Mouse (Mus musculus): ENCODE data around the gene Dbf4.

Gene Dbf4

DNA sequence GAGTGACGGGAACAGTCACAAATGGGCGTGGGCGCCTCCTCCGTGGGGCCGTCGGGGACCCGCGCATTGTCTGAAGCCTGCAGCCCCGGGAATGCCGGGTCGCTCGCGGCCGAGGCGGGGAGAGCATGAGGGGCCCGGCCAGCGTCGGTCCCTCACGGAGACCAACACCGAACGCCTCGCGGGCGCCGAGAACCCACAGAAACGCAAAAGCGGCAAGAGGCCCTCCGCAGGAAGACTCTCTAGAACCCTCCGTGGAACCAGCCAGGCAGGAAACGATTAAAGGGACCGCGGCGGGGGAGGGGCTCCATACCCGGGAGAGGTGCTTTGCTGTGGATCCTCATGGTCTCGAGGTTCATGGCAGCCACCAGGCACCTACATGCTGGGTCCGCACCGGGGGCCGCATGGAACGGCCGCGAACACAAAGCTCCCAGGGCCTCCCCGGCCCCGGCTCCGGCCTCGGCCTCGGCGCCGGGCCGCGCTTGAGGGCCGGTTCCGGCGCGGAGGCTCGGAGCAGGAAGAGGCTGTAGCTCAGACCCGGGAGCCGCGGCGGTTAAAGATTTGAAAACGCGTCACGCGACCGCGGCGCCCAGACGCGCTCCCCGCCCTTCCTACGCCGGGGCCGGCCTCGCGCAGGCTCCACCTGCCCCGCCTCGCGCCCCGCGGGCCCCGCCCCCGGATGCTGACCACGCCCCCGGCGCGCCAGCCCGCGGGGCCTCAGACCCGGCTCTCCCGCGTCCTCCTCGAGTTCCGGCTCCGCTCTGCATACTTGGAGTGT is at the start of gene Dbf4, which contains the start of gene Slc25a40:
Gene Dbf4 (minus strand): TSS at position 560 of the 775 bp plus-strand sequence.
Gene Slc25a40 (plus strand): TSS at position 694 of the 775 bp plus-strand sequence.
- in situ Hi-C loops (cut with MseI, MboI): no loop called here

DNA sequence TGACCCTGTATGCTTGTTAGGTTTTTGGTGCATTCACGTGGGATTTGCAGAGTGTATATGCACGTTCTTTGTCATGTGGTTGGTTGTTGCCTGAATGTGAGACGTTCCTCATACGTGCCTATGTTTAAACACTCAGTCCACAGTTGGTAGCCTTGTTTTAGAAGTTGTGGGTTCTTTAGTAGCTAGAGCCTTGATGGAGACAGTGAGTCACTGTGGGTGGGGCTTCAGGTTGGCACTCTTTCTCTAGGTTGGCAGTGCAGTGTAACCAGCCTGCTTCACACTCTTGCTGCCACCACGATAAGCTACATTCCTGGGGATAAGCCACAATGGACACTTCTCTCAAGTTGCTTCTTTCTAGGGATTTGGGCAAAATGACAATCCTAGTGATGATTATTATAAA is 34.0 kb upstream of the Dbf4 start:
- in situ Hi-C loops (cut with MseI, MboI): no loop called here

DNA sequence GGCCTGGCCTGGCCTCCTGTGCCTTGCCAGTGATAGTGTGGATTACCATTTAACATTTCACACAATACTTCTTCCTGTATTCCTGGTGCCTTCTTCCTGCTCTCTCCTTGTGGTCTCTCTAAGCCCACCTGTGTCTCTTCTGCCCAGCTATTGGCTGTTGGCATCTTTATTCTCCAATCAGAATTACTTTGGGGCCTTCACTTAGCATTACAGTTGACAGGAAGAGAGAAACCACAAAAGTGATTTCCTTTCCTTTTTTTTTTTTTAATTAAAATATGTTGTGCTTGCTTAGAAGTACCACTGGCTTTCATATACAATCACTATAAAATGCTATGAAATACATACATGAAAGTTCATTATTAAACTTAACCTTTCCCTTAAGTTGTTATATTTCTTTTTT is 33.0 kb upstream of the Dbf4 start:
- in situ Hi-C loops (cut with MseI, MboI): no loop called here

DNA sequence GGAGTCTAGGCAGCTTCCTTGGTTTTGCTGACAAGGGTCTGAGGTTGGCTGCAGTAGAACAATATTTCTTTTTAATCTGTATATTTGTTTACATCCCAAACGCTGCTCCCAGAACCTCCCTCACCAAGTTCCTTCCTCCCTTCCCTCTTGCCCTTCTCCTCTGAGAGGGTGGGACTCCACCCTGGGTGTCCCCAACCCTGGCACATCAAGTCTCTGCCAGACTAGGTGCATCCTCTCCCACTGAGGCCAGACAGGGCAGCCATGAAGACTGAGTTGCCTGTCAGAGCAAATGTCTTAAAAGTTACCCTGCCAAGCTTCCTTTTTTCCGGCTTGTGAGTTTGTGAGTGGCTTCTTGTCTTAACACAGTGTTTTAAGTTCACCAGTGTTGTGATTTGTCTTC is 16.6 kb upstream of the Dbf4 start:
- in situ Hi-C loops (cut with MseI, MboI): no loop called here

DNA sequence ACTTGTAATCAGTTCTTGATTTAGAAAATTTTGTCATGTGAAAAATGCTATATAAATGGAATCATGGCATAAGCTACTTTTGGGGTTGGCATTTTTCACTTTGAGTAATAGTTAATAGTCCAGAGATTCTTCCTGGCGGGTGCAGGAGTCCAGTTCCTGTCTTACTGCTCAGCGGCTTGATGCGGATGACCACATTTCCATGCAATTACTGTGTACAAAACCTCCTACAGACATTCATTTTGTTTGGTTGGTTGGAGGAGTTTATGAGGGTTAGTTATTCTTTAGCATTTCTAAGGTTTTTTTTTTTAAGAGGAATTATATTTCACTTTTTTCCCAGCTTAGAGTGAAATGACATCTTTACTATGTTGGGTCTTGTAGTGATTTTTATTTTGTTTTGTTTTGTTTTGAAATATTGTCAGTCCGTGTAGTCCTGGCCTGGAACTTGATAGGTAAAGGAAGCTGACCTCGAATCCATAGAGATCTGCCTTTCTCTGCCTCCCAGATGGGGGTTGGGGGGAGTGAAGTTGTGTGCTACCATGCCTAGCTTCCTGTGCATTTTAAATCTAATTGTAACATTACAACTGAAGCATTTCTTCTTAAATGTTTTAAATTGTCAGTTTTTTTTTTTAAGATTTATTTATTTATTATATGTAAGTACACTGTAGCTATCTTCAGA is 15.1 kb upstream of the Dbf4 start:
- in situ Hi-C loops (cut with MseI, MboI): no loop called here

DNA sequence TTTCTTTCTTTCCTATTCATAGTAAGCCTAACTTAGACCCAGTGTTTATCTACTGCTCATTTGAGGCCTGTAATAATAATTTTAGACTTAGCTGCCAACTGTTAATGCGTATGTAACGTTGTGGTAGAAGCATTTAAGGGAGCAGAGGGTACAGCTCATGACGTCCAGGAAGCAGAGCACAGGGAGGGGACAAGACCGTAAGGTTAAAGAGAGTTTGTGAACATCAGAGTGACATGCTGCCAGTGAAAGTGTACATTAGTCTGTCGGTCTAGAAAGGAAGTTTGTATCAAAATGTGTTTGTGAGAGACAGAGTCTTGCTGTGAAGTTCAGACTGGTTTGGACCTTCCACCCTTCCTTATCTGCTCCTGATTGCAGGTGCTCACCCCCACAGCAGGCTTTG is 3.4 kb upstream of the Dbf4 start:
- in situ Hi-C loops (cut with MseI, MboI): no loop called here

DNA sequence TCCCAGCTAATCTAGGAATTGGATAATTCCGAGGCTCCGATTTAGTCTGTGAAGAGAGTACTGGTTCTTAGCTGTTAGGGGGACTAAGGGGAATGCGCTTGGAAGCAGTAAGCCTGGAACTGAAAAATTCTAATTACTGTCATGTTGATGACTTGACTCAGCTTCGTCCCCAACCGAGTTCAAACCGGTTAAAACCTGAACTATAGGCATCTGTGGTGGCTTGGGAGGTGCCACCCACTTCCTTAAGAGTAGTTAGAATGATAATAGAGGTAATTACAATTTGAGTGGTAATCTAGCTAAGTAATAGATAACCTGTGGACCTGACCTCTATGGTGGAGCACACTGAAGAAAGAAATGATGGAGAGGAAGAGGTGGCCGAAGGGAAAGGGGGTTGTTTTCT is 1.6 kb upstream of the Dbf4 start:
- in situ Hi-C loops (cut with MseI, MboI): no loop called here

DNA sequence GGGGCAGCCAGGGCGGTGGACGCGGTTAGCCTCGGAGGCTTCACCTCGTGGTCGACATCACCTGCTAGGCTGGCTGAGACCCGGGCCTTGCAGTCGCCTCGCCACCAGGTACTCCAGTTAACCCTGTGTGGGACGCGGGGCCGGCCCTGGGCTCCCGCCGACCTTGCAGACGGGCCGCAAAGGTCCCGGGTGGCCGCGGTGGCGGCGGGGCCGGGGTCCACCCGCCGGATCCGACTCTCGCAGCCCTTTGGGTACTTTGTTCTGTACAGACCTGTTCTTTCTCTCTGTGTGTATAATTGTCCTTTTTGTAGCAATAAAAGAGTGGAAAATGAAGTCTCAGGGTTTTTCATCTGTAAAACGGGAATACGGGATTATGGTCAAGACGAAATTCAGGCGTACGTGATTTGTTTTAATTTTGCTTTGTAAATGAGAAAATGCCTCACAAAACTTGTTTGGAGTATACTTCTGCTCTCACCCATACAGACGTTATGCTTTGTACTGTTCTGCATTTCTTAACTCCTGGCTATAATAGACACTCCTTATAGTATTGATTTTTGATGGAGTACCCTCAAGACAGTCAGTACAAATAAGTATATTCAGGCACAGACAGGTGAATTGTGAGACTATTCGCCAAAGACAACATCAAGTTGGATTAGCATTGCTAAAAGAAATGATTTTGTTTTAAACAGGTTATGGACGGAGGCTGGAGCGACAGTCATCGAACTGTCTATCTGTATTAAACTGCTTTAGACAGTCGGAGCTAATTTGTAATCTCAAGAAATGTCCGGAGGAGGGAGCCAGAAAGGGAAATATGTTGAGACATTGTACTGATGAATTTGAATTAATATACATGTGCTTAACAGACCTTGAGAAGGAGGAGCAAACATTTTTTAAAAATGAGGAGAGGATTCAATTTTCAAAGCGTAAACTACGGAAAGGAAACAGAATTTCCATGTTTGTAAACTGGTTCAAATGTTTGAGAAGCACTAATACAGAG is 714 bp upstream of the Dbf4 start:
- in situ Hi-C loops (cut with MseI, MboI): no loop called here

DNA sequence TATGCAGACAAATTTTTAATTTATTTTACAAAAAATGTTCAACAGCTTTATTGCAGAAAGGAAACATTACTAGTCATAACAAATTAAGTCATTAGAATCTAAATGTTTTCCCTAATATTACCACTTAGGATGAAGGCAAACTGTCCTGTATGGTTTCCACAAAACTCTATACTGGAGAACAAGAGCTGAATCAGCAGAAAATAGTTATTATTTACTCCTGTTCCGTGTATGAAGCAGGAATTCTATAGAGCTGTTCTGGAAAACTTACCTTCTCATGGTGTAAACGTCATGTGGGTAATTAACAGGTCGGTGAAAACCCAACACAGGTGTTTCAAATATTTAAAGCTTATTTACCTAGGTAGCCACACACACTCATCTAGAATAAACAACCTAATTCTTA is 1.1 kb downstream of the Dbf4 start:
- in situ Hi-C loops (cut with MseI, MboI): no loop called here

DNA sequence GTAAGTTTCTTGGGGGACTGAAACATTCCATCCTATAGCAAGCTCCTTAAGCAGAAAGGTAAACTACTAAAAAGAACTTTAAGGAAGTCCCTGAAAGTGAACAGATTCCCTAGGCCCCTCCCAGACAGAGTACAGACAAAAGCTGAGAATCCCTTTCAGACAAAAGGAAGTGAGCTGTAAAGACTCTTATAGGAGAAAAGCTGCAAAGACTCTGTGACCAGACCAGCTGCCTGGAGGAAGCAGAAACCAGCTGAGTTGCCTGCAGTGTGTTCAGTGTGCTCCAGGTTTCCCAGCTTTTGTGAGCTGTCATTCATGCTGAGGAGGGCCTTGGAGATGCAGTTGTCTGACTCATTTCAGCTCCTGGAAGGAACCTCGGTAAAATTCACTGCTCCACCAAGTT is 5.1 kb downstream of the Dbf4 start:
- in situ Hi-C loops (cut with MseI, MboI): no loop called here

DNA sequence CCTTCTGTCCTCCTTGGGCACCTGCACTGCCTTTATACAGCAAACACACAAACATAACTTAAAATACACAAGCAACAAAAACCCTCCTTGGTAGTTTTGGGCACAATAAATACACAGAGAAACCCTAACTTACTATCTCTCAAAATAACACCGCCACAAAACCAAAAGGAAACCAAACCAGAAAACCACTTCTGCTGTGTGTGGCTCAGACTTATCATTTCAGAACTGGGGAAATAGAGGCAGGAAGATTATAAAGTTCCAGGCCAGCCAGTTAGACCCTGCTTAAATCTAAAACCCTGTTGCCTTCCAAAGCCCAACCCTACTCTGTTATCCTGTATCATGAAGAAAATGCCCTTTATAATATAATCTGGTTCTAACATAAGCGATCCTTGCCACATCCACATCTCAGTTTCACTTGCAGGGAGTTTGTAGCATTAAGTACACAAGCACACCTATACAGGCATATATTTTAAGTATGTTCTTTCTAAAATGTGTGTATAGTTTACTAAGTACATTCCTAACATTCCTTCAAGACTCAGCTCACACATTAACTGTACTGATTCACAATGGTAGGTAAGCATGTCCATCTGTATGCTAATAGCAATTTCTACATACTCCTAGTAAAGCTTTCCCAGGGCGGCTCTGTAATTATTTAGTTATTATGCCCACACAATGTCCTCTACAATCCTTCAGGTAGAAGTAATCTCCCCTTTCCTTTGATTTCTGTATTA is 5.7 kb downstream of the Dbf4 start:
- in situ Hi-C loops (cut with MseI, MboI): no loop called here

DNA sequence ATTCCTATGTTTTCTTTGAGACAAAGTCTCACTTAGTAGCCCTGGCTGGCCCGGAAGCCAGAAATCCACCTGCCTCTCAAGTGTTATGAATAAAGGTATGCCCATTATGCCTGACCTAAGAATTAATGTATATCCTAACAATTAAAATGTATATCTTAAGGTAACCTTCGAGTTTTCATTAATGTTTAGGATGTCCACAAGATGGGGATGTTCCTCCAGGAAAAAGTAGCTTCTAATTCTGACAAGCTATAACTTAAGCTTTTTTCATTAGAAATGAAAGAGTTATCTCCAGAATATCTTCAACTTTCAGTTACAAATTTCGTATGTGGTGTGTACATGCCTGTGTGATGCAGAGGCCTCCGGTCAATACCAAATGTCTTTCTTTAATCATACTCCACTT is 13.8 kb downstream of the Dbf4 start:
- in situ Hi-C loops (cut with MseI, MboI): no loop called here

DNA sequence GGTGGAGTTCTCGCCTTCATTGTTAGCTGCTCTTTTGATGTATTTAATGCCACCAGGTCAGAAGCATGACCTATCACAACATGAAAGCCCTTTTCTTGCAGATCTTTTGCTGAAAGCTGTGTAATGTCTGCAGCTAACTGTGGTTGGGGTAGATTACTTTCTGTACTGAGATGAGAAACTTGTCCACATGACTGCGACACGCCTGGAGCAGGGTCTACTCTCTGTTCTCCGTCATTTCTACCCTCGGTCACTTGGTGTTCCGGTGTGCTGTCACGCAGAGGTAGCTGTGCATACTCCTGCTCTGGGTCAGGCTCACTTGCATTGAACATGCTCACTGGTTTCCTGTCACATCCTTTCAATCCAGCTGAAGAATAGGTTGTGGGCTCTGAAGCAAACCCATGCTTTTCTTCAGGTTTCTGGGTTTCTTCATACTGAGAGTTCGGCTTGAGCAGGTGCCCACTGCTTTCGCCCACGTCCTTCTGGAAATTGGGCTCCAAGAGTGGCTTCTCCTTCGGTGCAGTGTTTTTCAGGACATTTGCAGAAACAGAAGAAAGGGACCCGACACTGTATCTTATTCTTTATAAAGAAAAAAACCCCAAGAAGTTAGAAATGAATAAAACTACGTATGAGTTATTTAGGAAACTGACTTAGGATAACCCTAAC is 24.8 kb downstream of the Dbf4 start:
- in situ Hi-C loops (cut with MseI, MboI): no loop called here

DNA sequence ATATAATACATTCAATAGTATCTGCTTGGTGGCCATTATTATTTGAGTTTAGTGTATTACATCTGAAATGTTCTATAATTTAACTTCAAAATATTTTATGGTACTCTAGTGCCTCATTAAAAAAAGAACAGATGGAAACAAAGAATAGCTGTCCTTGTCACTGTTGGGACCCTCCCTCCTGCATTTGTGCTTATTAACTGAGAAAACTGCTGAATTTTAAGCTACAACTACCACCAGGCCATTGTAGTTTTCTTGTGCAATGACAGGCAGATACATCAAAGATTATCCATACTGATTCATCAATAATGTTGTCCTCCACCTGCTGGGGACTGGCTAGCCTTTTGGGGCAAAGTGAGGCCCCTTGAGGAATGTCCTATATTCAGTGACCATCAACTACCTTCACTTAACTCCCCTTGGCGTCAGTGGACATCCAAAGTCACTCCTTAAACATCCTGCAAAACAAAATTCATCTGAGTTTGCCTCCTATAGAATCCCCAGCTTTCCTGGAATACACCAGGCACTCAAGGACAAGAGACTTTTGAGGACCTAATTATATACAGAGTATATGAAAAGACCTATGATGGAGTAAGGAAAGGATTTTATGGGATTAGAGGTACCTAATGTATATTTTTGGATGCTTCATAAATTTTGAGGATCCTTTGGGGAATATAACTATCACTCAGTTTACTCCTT is 28.5 kb downstream of the Dbf4 start:
- in situ Hi-C loops (cut with MseI, MboI): no loop called here

DNA sequence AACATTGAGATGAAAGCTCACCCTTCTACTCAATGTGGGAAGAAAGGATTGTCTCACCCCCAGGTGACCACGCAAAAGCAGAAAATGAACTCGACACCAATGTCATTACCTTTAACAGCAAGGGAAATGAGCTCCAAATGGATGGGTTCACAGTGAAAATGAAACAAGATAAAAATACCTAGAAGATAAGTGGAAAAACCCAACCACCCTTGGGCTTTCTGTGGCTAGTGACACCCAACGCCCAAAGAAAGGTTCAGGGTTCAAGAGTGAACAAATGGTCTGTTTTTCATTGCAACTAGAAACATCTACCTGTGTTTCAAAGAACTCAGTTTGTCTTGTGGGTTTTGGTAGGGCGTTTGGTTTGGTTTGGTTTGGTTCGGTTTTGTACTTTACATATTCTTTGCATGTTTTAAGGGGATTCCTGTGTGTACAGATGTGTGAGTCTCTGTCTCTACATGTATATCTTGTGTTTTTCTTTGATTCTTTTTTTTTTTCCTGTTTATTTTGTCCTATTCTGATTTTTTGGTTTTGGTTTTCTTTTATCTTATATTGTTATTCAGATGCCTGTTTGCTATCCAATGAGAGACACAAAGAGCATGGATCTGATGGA is 48.1 kb downstream of the Dbf4 start:
- in situ Hi-C loops (cut with MseI, MboI): no loop called here

DNA sequence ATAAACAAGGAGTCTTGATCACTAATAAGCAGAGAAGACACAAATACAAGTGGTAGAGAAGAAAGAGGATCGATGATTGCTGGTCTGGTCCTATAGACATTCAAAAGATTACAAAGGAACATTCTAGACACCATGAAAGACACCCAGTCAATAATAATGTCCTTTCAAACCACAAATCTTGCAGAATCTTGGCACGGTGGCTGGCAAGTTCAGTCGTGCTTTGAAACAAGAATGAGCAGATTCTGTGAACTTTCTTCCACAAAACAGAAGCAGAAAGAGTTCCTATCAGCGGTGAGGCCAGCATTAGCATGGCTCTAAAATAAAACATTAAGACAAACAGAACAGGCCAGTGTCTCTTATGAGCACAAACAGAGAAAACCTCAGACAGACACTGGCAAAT is 49.1 kb downstream of the Dbf4 start:
- in situ Hi-C loops (cut with MseI, MboI): no loop called here

DNA sequence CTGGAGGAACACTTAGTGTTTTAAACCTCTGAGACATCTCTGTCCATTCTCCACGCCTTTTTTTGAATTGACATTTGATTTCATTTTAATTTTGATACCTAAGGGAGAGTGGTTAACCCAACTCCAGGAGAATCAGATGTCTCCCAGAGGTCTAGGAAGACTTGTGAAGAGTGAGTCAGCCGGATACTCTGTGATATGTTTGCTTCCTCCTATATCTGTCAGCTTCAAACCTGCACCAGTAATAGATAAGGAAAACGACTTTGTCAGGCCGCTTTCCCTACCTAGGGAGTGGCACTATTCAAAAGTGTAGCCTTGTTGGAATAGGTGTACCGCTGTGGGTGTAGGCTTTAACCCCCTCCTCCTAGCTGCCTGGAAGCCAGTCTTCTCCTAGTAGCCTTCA is 53.7 kb downstream of the Dbf4 start:
- in situ Hi-C loops (cut with MseI, MboI): no loop called here

DNA sequence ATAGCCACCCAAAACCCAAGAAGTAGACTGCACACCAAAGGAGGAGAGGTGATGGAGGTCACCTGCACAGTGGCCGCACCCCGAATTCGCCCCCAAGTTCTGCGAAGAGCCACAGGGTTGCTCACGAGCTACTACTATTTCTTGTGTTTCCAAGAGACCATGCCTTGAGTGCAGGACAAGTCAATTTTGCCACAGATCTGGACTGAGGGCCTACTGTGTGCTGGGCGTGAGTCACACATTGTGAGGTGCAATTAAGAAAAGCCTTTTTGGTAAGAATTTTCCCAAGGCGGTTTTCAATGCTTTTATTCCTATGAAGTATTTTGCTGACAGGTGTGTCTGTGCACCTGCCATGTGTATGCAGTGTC is 54.2 kb downstream of the Dbf4 start:
- in situ Hi-C loops (cut with MseI, MboI): no loop called here

DNA sequence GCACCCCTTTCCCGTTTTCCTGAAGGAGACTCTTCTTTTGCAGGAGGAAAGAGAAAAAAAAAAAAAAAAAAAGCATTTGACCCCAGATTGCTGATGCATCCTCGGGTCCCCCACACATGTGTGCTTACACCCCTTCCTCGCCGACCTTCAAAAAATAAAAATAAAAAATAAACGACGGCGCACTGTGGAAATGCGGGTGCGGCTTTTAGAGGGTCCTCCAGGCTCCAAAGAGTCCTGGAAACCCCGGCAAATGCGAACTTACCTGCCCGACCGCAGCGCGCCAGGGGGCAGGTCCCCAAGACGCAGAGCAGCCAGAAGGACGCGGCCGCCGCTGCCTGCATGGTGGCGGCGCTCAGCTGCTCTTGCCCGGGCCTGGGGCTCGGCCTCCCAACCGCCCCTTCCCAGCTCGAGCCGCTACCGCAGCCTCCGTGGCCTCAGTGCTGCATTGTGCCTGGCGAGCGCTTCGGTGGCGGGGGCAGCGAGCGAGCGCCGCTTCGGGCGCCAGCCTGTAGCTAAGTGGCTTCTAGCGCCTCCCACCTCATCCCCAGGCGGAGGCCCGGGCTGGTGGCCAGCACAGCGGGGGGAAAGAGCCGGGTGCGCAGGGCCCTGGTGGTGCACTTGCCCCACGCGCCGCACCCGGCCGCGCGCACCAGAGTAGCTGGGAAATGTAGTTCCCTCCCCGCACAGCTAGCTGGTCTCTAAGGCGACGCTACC is 54.7 kb downstream of the Dbf4 start, which contains the start of gene Adam22:
Gene Adam22 (minus strand): TSS at position 547 of the 714 bp plus-strand sequence.
- in situ Hi-C loops (cut with MseI, MboI): no loop called here

Data from mouse trophoblast stem cell (cell line).